Mouse (Mus musculus) ES-Bruce4 (cell line): Measurements from ENCODE around the gene Raet1e.
"Not testable (repeated sequence)": the region's sequence is repeated elsewhere in the genome, so short reads cannot be mapped to it uniquely, and the experiment has no call there.

Experiments
- CTCF ChIP-seq: IDR thresholded peaks from one replicate; pipeline ENCODE4 v1.8.1; 2011; ENCODE audit warnings: low read depth, low read length
- EP300 ChIP-seq: IDR thresholded peaks from 2 replicates; pipeline ENCODE4 v1.6.1; 2011; ENCODE audit warnings: low read depth, low read length; ENCODE audit not compliant: insufficient read depth
- POLR2A ChIP-seq: IDR thresholded peaks from one replicate; pipeline ENCODE4 v1.8.1; 2011; ENCODE audit warnings: low read length; ENCODE audit not compliant: insufficient read depth

GRCm38 (mm10) chr10:22357373-22357772, 199.0 kb downstream of the Raet1e start:
- TF ChIP-seq POLR2A, CTCF, EP300: not testable (repeated sequence)
